Mouse (Mus musculus) stomach, postnatal 0 days (tissue): Measurements from ENCODE around the gene Cdr2l. TPM values are rescaled to one million over a fixed set of nuclear protein-coding genes. Genes with fewer than 3 reads are reported as not detected.
A peak's percentile ranks its signal among the peaks of the same experiment; 100 is the strongest.

Experiments
- ATAC-seq: fragments of 200-750 bp; cut with Nextera tagmentation; 2 replicates; pipeline ENCODE4 v1.8.0; 2017; ENCODE audit not compliant: low FRiP score, low TSS enrichment
- DNase-seq: peaks from one replicate; pipeline ENCODE4 v3.0.0-alpha.2; 2016; ENCODE audit warnings: low spot score
- H3K27ac ChIP-seq: fragments of 300-500 bp; sonication (generic); replicated peaks from 2 replicates; pipeline ENCODE4 v1.5.1; 2014; ENCODE audit warnings: mild to moderate bottlenecking, control low read depth
- H3K27me3 ChIP-seq: fragments of 300-500 bp; sonication (generic); 2 replicates; pipeline ENCODE4 v1.6.1; 2014; ENCODE audit warnings: low read length; ENCODE audit not compliant: control insufficient read depth, insufficient read depth
- H3K36me3 ChIP-seq: fragments of 300-500 bp; sonication (generic); 2 replicates; pipeline ENCODE4 v1.6.1; 2014; ENCODE audit warnings: low read length, mixed read lengths; ENCODE audit not compliant: control insufficient read depth, insufficient read depth
- H3K4me1 ChIP-seq: fragments of 300-500 bp; sonication (generic); replicated peaks from 2 replicates; pipeline ENCODE4 v1.6.1; 2014; ENCODE audit warnings: antibody characterized with exemption; ENCODE audit not compliant: control insufficient read depth, insufficient read depth
- H3K4me2 ChIP-seq: fragments of 300-500 bp; sonication (generic); replicated peaks from 2 replicates; pipeline ENCODE4 v1.6.1; 2014; ENCODE audit warnings: low read depth, mild to moderate bottlenecking, control low read depth, moderate library complexity
- H3K4me3 ChIP-seq: fragments of 300-500 bp; sonication (generic); 2 replicates; pipeline ENCODE4 v1.5.1; 2014; ENCODE audit warnings: low read depth, low read length, control low read depth
- H3K9ac ChIP-seq: fragments of 300-500 bp; sonication (generic); 2 replicates; pipeline ENCODE4 v1.6.1; 2014; ENCODE audit warnings: mild to moderate bottlenecking, low read length, control low read depth, mixed read lengths
- H3K9me3 ChIP-seq: fragments of 300-500 bp; sonication (generic); 2 replicates; pipeline ENCODE4 v1.6.1; 2016; ENCODE audit warnings: low read length; ENCODE audit not compliant: control insufficient read depth
- CTCF ChIP-seq: IDR thresholded peaks from 2 replicates; pipeline ENCODE4 v1.5.1; 2016; ENCODE audit warnings: antibody characterized with exemption, low read depth, mild to moderate bottlenecking, moderate library complexity
- EP300 ChIP-seq: optimal IDR thresholded peaks from 2 replicates; pipeline ENCODE3; 2016; ENCODE audit warnings: antibody characterized with exemption
- WGBS: fragments of 180-500 bp; shearing (Covaris S2); extraction: QIAGEN DNeasy Blood & Tissue Kit; methylation state at CpG from one replicate; pipeline ENCODE4 v1.1.7; 2014; 5-methylcytosine and 5-hydroxymethylcytosine counted together
- polyA plus RNA-seq: library from polyadenylated mRNA; unstranded; fragments of >200 nt; fragmentation: Nextera tagmentation; extraction: Ambion mirVana; gene quantifications from 2 replicates; pipeline ENCODE4 v1.2.1, GENCODE M21; 2015

Cdr2l gene
- polyA plus RNA-seq, 1 experiment from 2014 or later: 3.9 TPM

DNA sequence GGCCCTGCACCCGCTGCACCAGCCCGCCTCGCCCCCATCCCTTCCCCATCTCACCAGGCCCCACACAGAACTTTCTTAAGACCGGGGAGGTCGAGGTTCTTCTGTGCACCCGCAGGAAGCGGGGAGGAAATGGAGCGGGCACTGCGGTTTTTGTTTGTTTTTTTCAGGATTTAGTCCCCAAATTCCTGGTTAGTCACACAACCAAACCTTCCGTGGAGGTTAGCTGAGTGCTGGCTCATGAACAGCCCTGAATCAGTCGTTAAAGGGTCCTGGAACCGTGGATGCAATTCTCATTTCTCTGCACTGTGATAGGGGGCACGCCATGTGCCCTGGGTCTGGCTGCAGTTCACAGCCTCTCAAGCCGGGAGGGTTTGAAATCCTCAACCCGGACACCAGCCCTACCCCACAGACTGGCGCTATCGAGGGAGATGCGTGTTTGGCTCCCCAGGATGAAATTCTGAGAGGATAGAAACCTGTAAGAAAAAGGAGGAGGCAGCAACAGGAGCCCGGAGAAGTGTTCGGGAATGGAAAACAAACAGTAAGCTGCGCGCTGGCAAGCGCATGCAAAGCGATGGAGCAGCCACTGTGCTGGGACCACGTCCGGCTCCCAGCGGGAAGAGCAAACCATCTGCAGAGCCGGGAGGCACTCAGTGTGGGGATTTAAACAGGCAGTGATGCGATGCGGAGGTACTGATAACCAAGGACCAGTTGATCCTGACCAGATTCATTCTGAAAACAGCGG, 54.1 kb downstream of the Cdr2l start:
- H3K4me3 ChIP-seq: peak overlapping the region; percentile 28
- H3K4me2 ChIP-seq: peak overlapping the region; percentile 53
- H3K27me3 ChIP-seq: no peaks in the 10 kb centered on the region
- H3K36me3 ChIP-seq: peaks cover 2% of the 10 kb centered on the region; the same call in 1 of the 2 replicates
- no peak for DNase-seq
- peak overlapping the region; percentile 38; the same call in 1 of the 2 replicates for H3K9ac ChIP-seq
- TF ChIP-seq EP300 (no peak), CTCF (no peak)
- no peak overlapping the region for H3K27ac ChIP-seq
- H3K4me1 ChIP-seq: 0 out of 2 replicates have a peak, but pooled peaks cover 5% of the 10 kb centered on the region
- H3K9me3 ChIP-seq: no peaks in the 10 kb centered on the region
- no peak for ATAC-seq
- 10% methylated on average over 31 of the region's 31 CpGs for WGBS

DNA sequence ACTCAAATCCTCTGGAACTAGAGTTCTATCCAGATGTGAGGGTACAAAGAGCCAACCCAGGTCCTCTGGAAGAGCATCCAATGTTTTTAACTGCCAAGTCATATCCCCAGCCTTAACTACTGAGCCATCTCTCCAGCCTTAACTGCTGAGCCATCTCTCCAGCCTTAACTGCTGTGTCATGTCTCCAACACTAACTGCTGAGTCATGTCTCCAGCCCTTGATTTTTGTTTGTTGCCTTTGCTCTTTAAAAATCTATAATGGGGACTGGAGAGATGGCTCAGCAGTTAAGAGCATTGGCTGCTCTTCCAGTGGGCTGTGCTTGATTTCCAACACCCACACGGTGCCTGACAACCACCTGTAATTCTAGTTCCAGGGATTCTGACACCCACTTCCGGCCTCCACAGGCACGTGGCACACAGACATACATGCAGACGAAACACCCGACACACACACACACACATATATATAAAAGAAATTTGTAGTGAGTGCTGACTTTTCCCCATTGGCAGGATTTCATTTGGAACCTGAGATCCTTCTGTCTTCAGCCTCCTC, 55.9 kb downstream of the Cdr2l start:
- no peak for ATAC-seq
- H3K27ac ChIP-seq: no peak overlapping the region
- no peak overlapping the region for H3K9ac ChIP-seq
- H3K27me3 ChIP-seq: no peaks in the 10 kb centered on the region
- no peaks in the 10 kb centered on the region for H3K36me3 ChIP-seq
- 0 out of 2 replicates have a peak, but pooled peaks cover 5% of the 10 kb centered on the region for H3K4me1 ChIP-seq
- 75% methylated on average over 5 of the region's 5 CpGs for WGBS
- H3K4me2 ChIP-seq: no peak overlapping the region
- TF ChIP-seq EP300 (no peak), CTCF (no peak)
- H3K4me3 ChIP-seq: no peak overlapping the region
- no peak for DNase-seq
- H3K9me3 ChIP-seq: no peaks in the 10 kb centered on the region

DNA sequence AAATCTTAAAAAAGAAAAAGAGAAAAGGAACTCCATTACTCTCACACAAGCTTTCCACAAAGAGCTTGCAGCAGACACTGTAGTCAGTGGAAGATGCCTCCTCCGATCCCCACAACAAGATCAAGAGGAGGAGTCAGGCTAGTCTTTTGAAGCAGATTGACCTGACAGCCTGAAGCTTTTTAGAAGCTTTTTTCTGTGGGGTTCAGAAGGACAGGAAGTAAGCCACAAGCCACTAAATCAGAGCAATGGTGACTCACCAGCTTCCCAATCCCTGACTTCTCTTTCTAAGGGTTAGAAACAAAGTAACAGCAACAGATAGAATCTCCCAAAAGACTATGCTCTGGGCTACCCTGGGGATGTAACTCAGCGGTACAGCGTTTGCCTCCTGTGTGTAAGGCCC, 57.6 kb downstream of the Cdr2l start:
- no peaks in the 10 kb centered on the region for H3K9me3 ChIP-seq
- no peak overlapping the region for H3K27ac ChIP-seq
- no peak overlapping the region for H3K4me2 ChIP-seq
- TF ChIP-seq EP300 (no peak), CTCF (no peak)
- H3K27me3 ChIP-seq: no peaks in the 10 kb centered on the region
- 65% methylated on average over 3 of the region's 3 CpGs for WGBS
- no peak for DNase-seq
- H3K4me3 ChIP-seq: no peak overlapping the region
- H3K9ac ChIP-seq: no peak overlapping the region
- no peak for ATAC-seq
- no peaks in the 10 kb centered on the region for H3K36me3 ChIP-seq
- 0 out of 2 replicates have a peak, but pooled peaks cover 5% of the 10 kb centered on the region for H3K4me1 ChIP-seq

DNA sequence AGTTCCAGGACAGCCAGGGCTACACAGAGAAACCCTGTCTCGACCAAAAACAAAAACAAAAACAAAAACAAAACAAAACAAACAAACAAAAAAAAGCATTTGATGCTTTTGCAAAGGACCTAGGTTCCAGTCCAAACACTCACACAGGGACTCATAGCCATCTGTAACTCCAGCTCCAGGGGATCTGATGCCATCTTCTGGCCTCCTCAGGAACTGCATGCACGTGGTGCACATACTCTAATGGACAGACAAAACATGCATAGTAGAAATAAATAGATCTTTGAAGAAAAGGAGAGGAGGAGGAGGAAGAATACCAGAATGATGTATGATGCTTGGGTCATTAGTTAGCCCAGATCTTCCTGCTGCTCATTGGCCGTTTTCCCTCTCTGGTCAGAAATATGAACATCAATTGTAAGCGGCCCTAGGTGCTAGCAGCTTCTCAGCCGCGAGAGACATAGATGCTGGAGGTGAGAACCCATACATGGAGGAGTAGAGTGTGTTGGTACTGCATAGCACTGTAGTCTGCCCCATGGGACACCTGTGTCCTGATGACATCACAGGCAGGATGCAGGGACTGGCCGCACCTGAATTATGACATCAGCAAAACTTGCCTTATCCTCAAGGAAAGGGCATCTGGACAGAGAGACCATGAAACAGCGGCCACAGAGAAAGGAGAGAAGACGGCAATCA, 58.3 kb downstream of the Cdr2l start, which contains the start of gene Trim80:
Gene Trim80 (plus strand): TSS at position 640 of the 690 bp plus-strand sequence.
- no peak within 1 kb of the TSS for H3K4me3 ChIP-seq
- ATAC-seq (no peak), DNase-seq (no peak)
- H3K27ac ChIP-seq: no peak within 1 kb of the TSS
- no peak within 1 kb of the TSS for H3K4me2 ChIP-seq
- H3K9ac ChIP-seq: no peak within 1 kb of the TSS
- WGBS: 93% methylated on average over 9 of the region's 9 CpGs
- TF ChIP-seq CTCF: peak; percentile 48
- TF ChIP-seq EP300: no peak
- no peaks in the 10 kb centered on the region for H3K36me3 ChIP-seq
- H3K9me3 ChIP-seq: no peaks in the 10 kb centered on the region
- H3K4me1 ChIP-seq: 0 out of 2 replicates have a peak, but pooled peaks cover 5% of the 10 kb centered on the region
- no peaks in the 10 kb centered on the region for H3K27me3 ChIP-seq

DNA sequence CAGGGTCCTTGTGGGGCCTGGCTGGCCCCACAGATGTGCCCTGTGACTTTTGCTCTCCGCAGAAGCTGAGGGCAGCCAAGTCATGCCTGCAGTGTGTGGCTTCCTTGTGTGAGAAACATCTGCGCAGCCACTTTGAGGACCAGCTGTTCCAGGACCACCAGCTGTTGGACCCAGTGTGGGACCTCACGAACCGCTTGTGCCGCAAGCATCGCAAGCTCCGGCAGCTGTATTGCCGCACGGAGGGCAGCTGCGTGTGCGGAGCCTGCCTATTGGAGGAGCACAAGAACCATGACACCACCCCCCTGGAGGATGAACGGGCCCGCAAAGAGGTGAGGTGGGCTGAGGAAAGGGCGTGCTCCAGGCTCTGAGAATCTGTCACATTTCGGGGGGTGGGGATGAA, 59.7 kb downstream of the Cdr2l start:
- no peaks in the 10 kb centered on the region for H3K36me3 ChIP-seq
- no peak overlapping the region for H3K4me2 ChIP-seq
- DNase-seq (no peak), ATAC-seq (no peak)
- no peaks in the 10 kb centered on the region for H3K9me3 ChIP-seq
- TF ChIP-seq EP300 (no peak), CTCF (no peak)
- no peak overlapping the region for H3K9ac ChIP-seq
- H3K4me3 ChIP-seq: no peak overlapping the region
- no peaks in the 10 kb centered on the region for H3K27me3 ChIP-seq
- whole genome bisulfite sequencing: 35% methylated on average over 15 of the region's 15 CpGs
- H3K4me1 ChIP-seq: no peaks in the 10 kb centered on the region
- no peak overlapping the region for H3K27ac ChIP-seq

Other genes with a start within 250 kb of the Cdr2l start
- gene Cd300lf, start 247.9 kb upstream of the Cdr2l start, polyA plus RNA-seq: 0.36 and 0.47 TPM in 2 replicates
- gene Slc9a3r1, start 218.6 kb upstream of the Cdr2l start, polyA plus RNA-seq: 104 and 109 TPM in 2 replicates
- gene Tmem104, start 194.4 kb upstream of the Cdr2l start, polyA plus RNA-seq: 6.3 and 8.2 TPM in 2 replicates
- gene Nat9, start 194.1 kb upstream of the Cdr2l start, polyA plus RNA-seq: 17.7 and 18.1 TPM in 2 replicates
- gene Grin2c, start 114.7 kb upstream of the Cdr2l start, polyA plus RNA-seq: not detected in 2 replicates
- 6.7 and 7.3 TPM in 2 replicates for gene Fdxr, start 104.9 kb upstream of the Cdr2l start, polyA plus RNA-seq
- 1.3 and 1.5 TPM in 2 replicates for gene Fads6, start 84.3 kb upstream of the Cdr2l start, polyA plus RNA-seq
- gene Otop2, start 74.8 kb upstream of the Cdr2l start, polyA plus RNA-seq: 4.2 and 4.7 TPM in 2 replicates
- gene Ush1g, start 59.9 kb upstream of the Cdr2l start, polyA plus RNA-seq: 0.34 and 0.36 TPM in 2 replicates
- gene Otop3, start 47.2 kb upstream of the Cdr2l start, polyA plus RNA-seq: 20.5 and 21.0 TPM in 2 replicates
- 37.5 and 42.7 TPM in 2 replicates for gene Hid1, start 14.2 kb upstream of the Cdr2l start, polyA plus RNA-seq
- gene Mrpl58, start 21.8 kb downstream of the Cdr2l start, polyA plus RNA-seq: 138 and 144 TPM in 2 replicates
- gene Atp5h, start 38.0 kb downstream of the Cdr2l start, polyA plus RNA-seq: 883 and 916 TPM in 2 replicates
- gene Kctd2, start 38.2 kb downstream of the Cdr2l start, polyA plus RNA-seq: 11.6 and 13.0 TPM in 2 replicates
- 0.10 and 0.13 TPM in 2 replicates for gene Trim80, start 58.6 kb downstream of the Cdr2l start, polyA plus RNA-seq
- 14.4 and 17.3 TPM in 2 replicates for gene Slc16a5, start 80.6 kb downstream of the Cdr2l start, polyA plus RNA-seq
- 6.3 and 6.5 TPM in 2 replicates for gene Armc7, start 93.8 kb downstream of the Cdr2l start, polyA plus RNA-seq
- 145 and 152 TPM in 2 replicates for gene Nt5c, start 109.9 kb downstream of the Cdr2l start, polyA plus RNA-seq
- 356 and 371 TPM in 2 replicates for gene Jpt1, start 132.5 kb downstream of the Cdr2l start, polyA plus RNA-seq
- gene Sumo2, start 154.4 kb downstream of the Cdr2l start, polyA plus RNA-seq: 533 and 539 TPM in 2 replicates
- 44.6 and 47.2 TPM in 2 replicates for gene Nup85, start 182.5 kb downstream of the Cdr2l start, polyA plus RNA-seq
- 52.6 and 58.4 TPM in 2 replicates for gene Mrps7, start 222.0 kb downstream of the Cdr2l start, polyA plus RNA-seq
- gene Gga3, start 222.1 kb downstream of the Cdr2l start, polyA plus RNA-seq: 5.2 TPM in 2 replicates
- gene Mif4gd, start 231.1 kb downstream of the Cdr2l start, polyA plus RNA-seq: 48.9 and 52.3 TPM in 2 replicates
- gene Slc25a19, start 246.4 kb downstream of the Cdr2l start, polyA plus RNA-seq: 12.5 and 14.0 TPM in 2 replicates